Mouse (Mus musculus) embryo, embryonic 10.5 days (tissue): ENCODE results near the gene Zfp773.
"Not testable (repeated sequence)": the region's sequence is repeated elsewhere in the genome, so short reads cannot be mapped to it uniquely, and the experiment has no call there.

Experiments
- DNase-seq: peaks from one replicate; pipeline ENCODE4 v3.0.0-alpha.2; 2015; ENCODE audit warnings: low spot score

Gene Zfp773

GRCm38 (mm10) chr7:7136379-7136866 is at the start of gene Zfp773:
Gene Zfp773 (minus strand): TSS chr7:7136755.
- DNase-seq: peak; percentile 84

- DNase-seq: no peak
These were observed 49.3 kb upstream of the Zfp773 start for GRCm38 (mm10) chr7:7185897-7186296.

GRCm38 (mm10) chr7:7171227-7172147 is 34.9 kb upstream of the Zfp773 start, which contains the start of gene Zfp418:
Gene Zfp418 (plus strand): TSS chr7:7171330.
- DNase-seq: peak; percentile 78

- DNase-seq: no peak
These were observed 9.5 kb upstream of the Zfp773 start for GRCm38 (mm10) chr7:7145991-7146608.

GRCm38 (mm10) chr7:7144215-7144614 is 7.7 kb upstream of the Zfp773 start:
- DNase-seq: no peak

GRCm38 (mm10) chr7:7132751-7133150 is 3.8 kb downstream of the Zfp773 start:
- DNase-seq: no peak

- DNase-seq: not testable (repeated sequence)
These were observed 5.9 kb downstream of the Zfp773 start for GRCm38 (mm10) chr7:7130491-7131124.

GRCm38 (mm10) chr7:7121602-7121980 is 15.0 kb downstream of the Zfp773 start:
- DNase-seq: no peak

GRCm38 (mm10) chr7:7120921-7121601 is 15.5 kb downstream of the Zfp773 start, which contains the start of gene Zfp954:
Gene Zfp954 (minus strand): TSS chr7:7121488.
- DNase-seq: peak; percentile 95

GRCm38 (mm10) chr7:7118441-7118840 is 18.1 kb downstream of the Zfp773 start:
- no peak for DNase-seq

GRCm38 (mm10) chr7:7108501-7108900 is 28.1 kb downstream of the Zfp773 start:
- DNase-seq: no peak
